ENCODE assay signal across 19 mouse cellular contexts in genomic region chr12:100544194-100544567, GRCm38 (mm10).
"Had no signal": no experiment of that assay in that cellular context is flagged by ENCODE, and none has a peak within 500 bp of the region (broad histone marks: within the 10 kb centered on the region; RNA-seq: fewer than 3 reads in every experiment).

No protein-coding gene starts in this region.

- DNase-seq: kidney, adult 2 months; kidney, postnatal 25 days; layer of hippocampus, adult 9-11 months; liver; lung, adult 2 months; thymus, adult 2 months; thymus, postnatal 36 days had no signal

- H3K9me3 ChIP-seq: limb, embryonic 10.5 days; limb, embryonic 13.5 days; liver, embryonic 12.5 days; liver, embryonic 15.5 days; midbrain, embryonic 12.5 days; midbrain, embryonic 15.5 days; neural tube, embryonic 13.5 days had no signal

- H3K4me1 ChIP-seq: liver, embryonic 12.5 days; liver, embryonic 15.5 days; midbrain, embryonic 12.5 days; midbrain, embryonic 15.5 days; neural tube, embryonic 13.5 days had no signal

- H3K36me3 ChIP-seq: limb, embryonic 10.5 days; limb, embryonic 13.5 days; liver, embryonic 12.5 days; liver, embryonic 15.5 days; midbrain, embryonic 12.5 days; midbrain, embryonic 15.5 days; neural tube, embryonic 13.5 days had no signal

- H3K4me2 ChIP-seq: limb, embryonic 13.5 days; liver, embryonic 12.5 days; liver, embryonic 15.5 days; midbrain, embryonic 12.5 days; midbrain, embryonic 15.5 days; neural tube, embryonic 13.5 days had no signal

- H3K4me3 ChIP-seq: layer of hippocampus, adult 2 months; limb, embryonic 10.5 days; limb, embryonic 13.5 days; liver, embryonic 12.5 days; liver, embryonic 15.5 days; midbrain, embryonic 12.5 days; midbrain, embryonic 15.5 days; neural tube, embryonic 13.5 days had no signal

- H3K27me3 ChIP-seq: limb, embryonic 13.5 days; liver, embryonic 12.5 days; liver, embryonic 15.5 days; midbrain, embryonic 12.5 days; midbrain, embryonic 15.5 days; neural tube, embryonic 13.5 days had no signal

- ATAC-seq: intestine, postnatal 0 days; liver, embryonic 12.5 days; midbrain, embryonic 15.5 days had no signal

- H3K9ac ChIP-seq: limb, embryonic 13.5 days; liver, embryonic 12.5 days; liver, embryonic 15.5 days; midbrain, embryonic 12.5 days; midbrain, embryonic 15.5 days; neural tube, embryonic 13.5 days had no signal

- H3K27ac ChIP-seq: kidney, postnatal 0 days; layer of hippocampus, adult 2 months; limb, embryonic 10.5 days; limb, embryonic 13.5 days; liver, embryonic 12.5 days; liver, embryonic 15.5 days; macrophage; midbrain, embryonic 12.5 days; midbrain, embryonic 15.5 days; neural tube, embryonic 13.5 days; stomach, postnatal 0 days had no signal
